Mouse (Mus musculus) right cerebral cortex, postnatal 36 days (tissue): ENCODE data around the gene Grm6.

Experiments
- DNase-seq, 2 experiments: peaks; one replicate each; pipeline ENCODE4 v3.0.0; 2022; ENCODE audit warnings: low spot score in 2 of 2, mixed read lengths in 1 of 2

The Grm6 gene

DNA sequence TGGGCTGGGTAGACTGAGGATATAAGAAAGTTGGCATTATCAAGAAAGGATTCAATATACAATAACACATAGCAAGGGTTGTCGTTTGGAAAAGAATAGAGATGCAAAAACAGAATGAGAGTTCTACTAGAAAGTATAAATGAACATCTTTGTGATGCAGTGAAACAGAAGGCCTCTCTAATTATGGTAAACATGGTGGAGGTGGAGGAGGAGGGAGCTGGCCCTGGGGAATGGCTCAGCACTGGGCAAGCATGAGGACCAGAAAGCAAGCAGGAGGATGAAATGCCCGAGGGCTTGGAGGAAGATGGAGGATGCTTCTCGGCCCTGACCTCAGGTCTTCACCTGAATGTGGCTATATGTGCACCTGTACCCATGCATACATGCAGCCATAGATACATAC, 64.0 kb downstream of the Grm6 start:
- DNase-seq = no peak
